Mouse (Mus musculus): ENCODE measurements around the gene Faah.

DNA sequence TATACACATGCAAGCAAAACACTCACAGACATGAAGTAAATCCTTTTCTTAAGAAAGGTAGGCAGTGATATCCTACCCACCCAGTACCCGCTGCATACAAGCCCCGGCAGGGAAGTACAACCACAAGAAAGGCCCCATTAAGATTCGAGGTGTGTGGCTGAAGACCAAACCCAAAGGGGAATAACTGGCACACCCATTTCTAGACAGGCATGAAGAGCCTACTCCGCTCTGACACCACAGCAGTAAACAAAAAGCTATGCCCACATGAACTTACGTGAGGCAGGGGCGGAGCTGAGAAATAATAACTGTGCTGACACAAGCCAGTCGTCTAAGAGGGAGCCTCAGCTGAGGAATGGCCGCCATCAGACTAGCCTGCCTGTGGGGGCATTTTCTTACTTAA, 7.5 kb downstream of the Faah start:
- no peak for TF ChIP-seq CTCF (IDR thresholded peaks at IDR 0.05; ENCODE audit: extremely low read depth, insufficient read depth, low read length)
- TF ChIP-seq POLR2A (IDR thresholded peaks at IDR 0.05; ENCODE audit: extremely low read depth, insufficient read depth, low read length) = no peak

All from cortical plate, adult 2 months (tissue).